Mouse (Mus musculus) kidney, embryonic 15.5 days (tissue): ENCODE measurements at regions not wholly inside any gene's neighbourhood (a gene's known extent, or its start where the extent isn't known, plus 50 kb on each side); places are given as distances from the start of the nearest gene placed in this dataset.
"Not testable (repeated sequence)": the region's sequence is repeated elsewhere in the genome, so short reads cannot be mapped to it uniquely, and the experiment has no call there.

Source experiments
- ATAC-seq: fragments of 200-750 bp; cut with Nextera tagmentation; replicated peaks from 2 replicates; pipeline ENCODE4 v1.8.0; 2017; ENCODE audit warnings: moderate TSS enrichment; ENCODE audit not compliant: low FRiP score
- H3K27ac ChIP-seq: fragments of 300-500 bp; sonication (generic); 2 replicates; pipeline ENCODE4 v1.5.1; 2015; ENCODE audit warnings: mild to moderate bottlenecking, inconsistent platforms
- H3K27me3 ChIP-seq: fragments of 300-500 bp; sonication (generic); 2 replicates; pipeline ENCODE4 v1.6.1; 2015; ENCODE audit warnings: inconsistent platforms
- H3K36me3 ChIP-seq: fragments of 300-500 bp; sonication (generic); 2 replicates; pipeline ENCODE4 v1.6.1; 2015; ENCODE audit warnings: inconsistent platforms
- H3K4me1 ChIP-seq: fragments of 300-500 bp; sonication (generic); 2 replicates; pipeline ENCODE4 v1.6.1; 2015; ENCODE audit warnings: inconsistent platforms
- H3K4me2 ChIP-seq: fragments of 300-500 bp; sonication (generic); 2 replicates; pipeline ENCODE4 v1.6.1; 2015; ENCODE audit warnings: moderate library complexity, mild to moderate bottlenecking, inconsistent platforms
- H3K4me3 ChIP-seq: fragments of 300-500 bp; sonication (generic); replicated peaks from 2 replicates; pipeline ENCODE4 v1.5.1; 2015; ENCODE audit warnings: mild to moderate bottlenecking, inconsistent platforms
- H3K9ac ChIP-seq: fragments of 300-500 bp; sonication (generic); 2 replicates; pipeline ENCODE4 v1.6.1; 2015; ENCODE audit warnings: mild to moderate bottlenecking, inconsistent platforms
- H3K9me3 ChIP-seq: fragments of 300-500 bp; sonication (generic); replicated peaks from 2 replicates; pipeline ENCODE4 v1.6.1; 2016; ENCODE audit warnings: inconsistent platforms
- WGBS: fragments of 180-500 bp; shearing (Covaris S2); methylation state at CpG from one replicate; pipeline ENCODE4 v1.1.7; 2015; ENCODE audit warnings: mixed read lengths; 5-methylcytosine and 5-hydroxymethylcytosine counted together

- ATAC-seq: peak; percentile 94
- no peaks in the 10 kb centered on the region for H3K36me3 ChIP-seq
- no peaks in the 10 kb centered on the region for H3K4me1 ChIP-seq
- no peak overlapping the region; the same call in 1 of the 2 replicates for H3K27ac ChIP-seq
- H3K4me2 ChIP-seq: no peak overlapping the region
- H3K9me3 ChIP-seq: no peaks in the 10 kb centered on the region
- H3K4me3 ChIP-seq: no peak overlapping the region
- no peak overlapping the region for H3K9ac ChIP-seq
- 33% methylated on average over 1 of the region's 1 CpGs for WGBS
- no peaks in the 10 kb centered on the region for H3K27me3 ChIP-seq
Measured at GRCm38 (mm10) chr3:21910080-21910479, 166.4 kb upstream of the Tbl1xr1 start.

GRCm38 (mm10) chr3:21911071-21911470 lies 165.4 kb upstream of the Tbl1xr1 start:
- Histone ChIP-seq H3K4me2 (no peak overlapping the region), H3K27me3 (no peaks in the 10 kb centered on the region), H3K4me3 (no peak overlapping the region), H3K4me1 (no peaks in the 10 kb centered on the region), H3K36me3 (no peaks in the 10 kb centered on the region), H3K9ac (no peak overlapping the region), H3K27ac (no peak overlapping the region), H3K9me3 (no peaks in the 10 kb centered on the region)
- no peak for ATAC-seq

- no peak overlapping the region for H3K27ac ChIP-seq
- 81% methylated on average over 9 of the region's 9 CpGs for WGBS
- no peak overlapping the region for H3K9ac ChIP-seq
- no peaks in the 10 kb centered on the region for H3K4me1 ChIP-seq
- H3K4me2 ChIP-seq: no peak overlapping the region
- no peaks in the 10 kb centered on the region for H3K36me3 ChIP-seq
- no peak overlapping the region for H3K4me3 ChIP-seq
- ATAC-seq: no peak
- H3K27me3 ChIP-seq: no peaks in the 10 kb centered on the region
- H3K9me3 ChIP-seq: no peaks in the 10 kb centered on the region
Measured at GRCm38 (mm10) chr3:21917228-21917910, 159.1 kb upstream of the Tbl1xr1 start.

GRCm38 (mm10) chr3:21918431-21918830 lies 158.0 kb upstream of the Tbl1xr1 start:
- H3K9me3 ChIP-seq: no peaks in the 10 kb centered on the region
- H3K9ac ChIP-seq: no peak overlapping the region
- ATAC-seq: no peak
- no peak overlapping the region for H3K4me3 ChIP-seq
- no peaks in the 10 kb centered on the region for H3K4me1 ChIP-seq
- H3K36me3 ChIP-seq: no peaks in the 10 kb centered on the region
- no peak overlapping the region for H3K27ac ChIP-seq
- H3K27me3 ChIP-seq: no peaks in the 10 kb centered on the region
- H3K4me2 ChIP-seq: no peak overlapping the region
- 80% methylated on average over 10 of the region's 10 CpGs for WGBS

GRCm38 (mm10) chr3:21919931-21920330 lies 156.5 kb upstream of the Tbl1xr1 start:
- ATAC-seq: no peak
- 86% methylated on average over 7 of the region's 7 CpGs for WGBS
- Histone ChIP-seq H3K36me3 (no peaks in the 10 kb centered on the region), H3K27ac (no peak overlapping the region), H3K4me1 (no peaks in the 10 kb centered on the region), H3K9ac (no peak overlapping the region), H3K4me3 (no peak overlapping the region), H3K4me2 (no peak overlapping the region), H3K9me3 (no peaks in the 10 kb centered on the region), H3K27me3 (no peaks in the 10 kb centered on the region)

- no peak overlapping the region for H3K9ac ChIP-seq
- no peak overlapping the region for H3K4me3 ChIP-seq
- peaks cover 27% of the 10 kb centered on the region for H3K4me1 ChIP-seq
- no peaks in the 10 kb centered on the region for H3K27me3 ChIP-seq
- no peak overlapping the region for H3K4me2 ChIP-seq
- no peaks in the 10 kb centered on the region for H3K36me3 ChIP-seq
- no peak overlapping the region for H3K27ac ChIP-seq
- 90% methylated on average over 6 of the region's 6 CpGs for WGBS
- no peaks in the 10 kb centered on the region for H3K9me3 ChIP-seq
- no peak for ATAC-seq
Measured at GRCm38 (mm10) chr3:21931951-21932350, 144.5 kb upstream of the Tbl1xr1 start.

GRCm38 (mm10) chr3:21932696-21933095 lies 143.8 kb upstream of the Tbl1xr1 start:
- not testable (repeated sequence) for H3K4me2 ChIP-seq, H3K9me3 ChIP-seq, H3K9ac ChIP-seq, ATAC-seq, H3K36me3 ChIP-seq, H3K27me3 ChIP-seq, H3K4me3 ChIP-seq, H3K27ac ChIP-seq
- 88% methylated on average over 8 of the region's 8 CpGs for WGBS
- H3K4me1 ChIP-seq: peaks cover 34% of the 10 kb centered on the region

- Histone ChIP-seq H3K4me2 (peak overlapping the region; percentile 58), H3K4me1 (peaks cover 48% of the 10 kb centered on the region), H3K9ac (no peak overlapping the region), H3K27ac (peak overlapping the region; percentile 84), H3K27me3 (no peaks in the 10 kb centered on the region), H3K36me3 (no peaks in the 10 kb centered on the region), H3K4me3 (peak overlapping the region; percentile 37), H3K9me3 (no peaks in the 10 kb centered on the region)
- WGBS: 6% methylated on average over 5 of the region's 5 CpGs
- no peak for ATAC-seq
Measured at GRCm38 (mm10) chr3:21934731-21935271, 141.7 kb upstream of the Tbl1xr1 start.

GRCm38 (mm10) chr3:21935571-21936261 lies 140.7 kb upstream of the Tbl1xr1 start:
- Histone ChIP-seq H3K4me2 (peak overlapping the region; percentile 58), H3K9ac (no peak overlapping the region), H3K27me3 (no peaks in the 10 kb centered on the region), H3K4me1 (peaks cover 48% of the 10 kb centered on the region), H3K9me3 (no peaks in the 10 kb centered on the region), H3K4me3 (peak overlapping the region; percentile 37), H3K36me3 (no peaks in the 10 kb centered on the region), H3K27ac (peak overlapping the region; percentile 84)
- WGBS: under 1% methylated on average over 24 of the region's 24 CpGs
- peak; percentile 91 for ATAC-seq

GRCm38 (mm10) chr3:21936262-21936603 lies 140.2 kb upstream of the Tbl1xr1 start:
- H3K4me1 ChIP-seq: peaks cover 48% of the 10 kb centered on the region

GRCm38 (mm10) chr3:21936616-21937015 lies 139.8 kb upstream of the Tbl1xr1 start:
- ATAC-seq: peak; percentile 5; the same call in 1 of the 2 replicates
- H3K9me3 ChIP-seq: no peaks in the 10 kb centered on the region
- 0 out of 2 replicates have a peak overlapping the region, but pooled peaks have one; percentile 84 for H3K27ac ChIP-seq
- peak overlapping the region; percentile 37; the same call in 1 of the 2 replicates for H3K4me3 ChIP-seq
- peaks cover 48% of the 10 kb centered on the region for H3K4me1 ChIP-seq
- no peak overlapping the region for H3K9ac ChIP-seq
- no peaks in the 10 kb centered on the region for H3K36me3 ChIP-seq
- no peaks in the 10 kb centered on the region for H3K27me3 ChIP-seq
- peak overlapping the region; percentile 58 for H3K4me2 ChIP-seq
- WGBS: 23% methylated on average over 8 of the region's 8 CpGs

More at GRCm38 (mm10) chr3:21936262-21936603, 140.2 kb upstream of the Tbl1xr1 start:
- peak overlapping the region; percentile 58 for H3K4me2 ChIP-seq
- H3K27ac ChIP-seq: peak overlapping the region; percentile 84; the same call in 1 of the 2 replicates
- H3K4me3 ChIP-seq: peak overlapping the region; percentile 37
- no peaks in the 10 kb centered on the region for H3K9me3 ChIP-seq
- H3K9ac ChIP-seq: no peak overlapping the region
- ATAC-seq: no peak
- H3K27me3 ChIP-seq: no peaks in the 10 kb centered on the region
- H3K36me3 ChIP-seq: no peaks in the 10 kb centered on the region
- 7% methylated on average over 8 of the region's 8 CpGs for WGBS

GRCm38 (mm10) chr3:21937281-21938035 lies 139.0 kb upstream of the Tbl1xr1 start:
- H3K4me1 ChIP-seq: peaks cover 48% of the 10 kb centered on the region
- no peak overlapping the region for H3K9ac ChIP-seq
- H3K36me3 ChIP-seq: no peaks in the 10 kb centered on the region
- H3K27ac ChIP-seq: peak overlapping the region; percentile 76
- WGBS: 19% methylated on average over 7 of the region's 7 CpGs
- H3K4me3 ChIP-seq: no peak overlapping the region
- H3K9me3 ChIP-seq: no peaks in the 10 kb centered on the region
- peak; percentile 4; the same call in 1 of the 2 replicates for ATAC-seq
- no peaks in the 10 kb centered on the region for H3K27me3 ChIP-seq
- no peak overlapping the region for H3K4me2 ChIP-seq
